Mouse (Mus musculus): ENCODE data around the gene Csnka2ip. TPM values are rescaled to one million over a fixed set of nuclear protein-coding genes. Genes with fewer than 3 reads are reported as not detected.
A peak's percentile ranks its signal among the peaks of the same experiment; 100 is the strongest.

Gene Csnka2ip
- total RNA-seq (2021) (not detected), polyA plus RNA-seq (2012; rRNA removed) (0.10 TPM in 1 of 2 replicates, not detected in the other)
- long read RNA-seq = 0 reads

GRCm38 (mm10) chr16:64602308-64602707 is at the start of gene Csnka2ip:
TSS of gene Csnka2ip (minus strand) at chr16:64602408.
- DNase-seq = no peak

GRCm38 (mm10) chr16:64649594-64650290 is 47.5 kb upstream of the Csnka2ip start:
- no peak for DNase-seq

GRCm38 (mm10) chr16:64647771-64648170 is 45.6 kb upstream of the Csnka2ip start:
- DNase-seq = no peak

GRCm38 (mm10) chr16:64635110-64635509 is 32.9 kb upstream of the Csnka2ip start:
- no peak for DNase-seq

- no peak for DNase-seq
Measured at GRCm38 (mm10) chr16:64620116-64620515, 17.9 kb upstream of the Csnka2ip start.

- DNase-seq = no peak
Measured at GRCm38 (mm10) chr16:64614648-64615047, 12.4 kb upstream of the Csnka2ip start.

- no peak for DNase-seq
Measured at GRCm38 (mm10) chr16:64607793-64608192, 5.6 kb upstream of the Csnka2ip start.

GRCm38 (mm10) chr16:64586825-64587224 is 15.4 kb downstream of the Csnka2ip start:
- no peak for DNase-seq

GRCm38 (mm10) chr16:64586262-64586619 is 16.0 kb downstream of the Csnka2ip start:
- no peak for DNase-seq

GRCm38 (mm10) chr16:64585599-64586261 is 16.5 kb downstream of the Csnka2ip start:
- DNase-seq = no peak

- no peak for DNase-seq
Measured at GRCm38 (mm10) chr16:64584591-64584990, 17.6 kb downstream of the Csnka2ip start.

GRCm38 (mm10) chr16:64583406-64583805 is 18.8 kb downstream of the Csnka2ip start:
- DNase-seq = no peak

GRCm38 (mm10) chr16:64569496-64569895 is 32.7 kb downstream of the Csnka2ip start:
- peak; percentile 15 for DNase-seq

GRCm38 (mm10) chr16:64563081-64563480 is 39.1 kb downstream of the Csnka2ip start:
- no peak for DNase-seq

- no peak for DNase-seq
Measured at GRCm38 (mm10) chr16:64558518-64558917, 43.7 kb downstream of the Csnka2ip start.

GRCm38 (mm10) chr16:64526883-64527282 is 75.3 kb downstream of the Csnka2ip start:
- DNase-seq = no peak

GRCm38 (mm10) chr16:64524051-64524645 is 78.1 kb downstream of the Csnka2ip start:
- DNase-seq = no peak

- no peak for DNase-seq
Measured at GRCm38 (mm10) chr16:64513423-64513822, 88.8 kb downstream of the Csnka2ip start.

Other genes starting within 250 kb of the Csnka2ip start
- 10 to 100 TPM; 29.8 to 39.6 TPM for gene 4930453N24Rik, start 168.8 kb upstream of the Csnka2ip start, total RNA-seq (2021)
- 7.6 and 8.5 TPM in 2 replicates for gene 4930453N24Rik, start 168.8 kb upstream of the Csnka2ip start, polyA plus RNA-seq (2012; rRNA removed)
- 10 to 100 TPM; 19.0 to 19.1 TPM for gene Zfp654, start 249.2 kb upstream of the Csnka2ip start, total RNA-seq (2021)
- 0.48 and 0.65 TPM in 2 replicates for gene Zfp654, start 249.2 kb upstream of the Csnka2ip start, polyA plus RNA-seq (2012; rRNA removed)
- gene Cggbp1, start 249.6 kb upstream of the Csnka2ip start, total RNA-seq (2021) = 100 to 1,000 TPM; 122 to 174 TPM
- 4.8 and 6.4 TPM in 2 replicates for gene Cggbp1, start 249.6 kb upstream of the Csnka2ip start, polyA plus RNA-seq (2012; rRNA removed)

Data from adrenal gland, adult 2 months (tissue).